Mouse (Mus musculus) liver, adult 2 months (tissue): ENCODE measurements around the gene Zfp219.

Experiments
- CTCF ChIP-seq: fragments of 200-500 bp; IDR thresholded peaks from 2 replicates; pipeline ENCODE4 v1.5.1; 2011; ENCODE audit warnings: low read depth, low read length, control low read depth
- POLR2A ChIP-seq: fragments of 200-500 bp; IDR thresholded peaks from 2 replicates; pipeline ENCODE4 v1.6.1; 2011; ENCODE audit warnings: low read length, control low read depth; ENCODE audit not compliant: insufficient read depth; ENCODE audit errors: extremely low read depth

GRCm38 (mm10) chr14:52014761-52015311 is 5.7 kb downstream of the Zfp219 start:
- TF ChIP-seq POLR2A = 0 out of 2 replicates have a peak, but pooled peaks have one; percentile 21
- TF ChIP-seq CTCF = no peak
